Mouse (Mus musculus): ENCODE measurements around the gene Gm45808.

Gene Gm45808

DNA sequence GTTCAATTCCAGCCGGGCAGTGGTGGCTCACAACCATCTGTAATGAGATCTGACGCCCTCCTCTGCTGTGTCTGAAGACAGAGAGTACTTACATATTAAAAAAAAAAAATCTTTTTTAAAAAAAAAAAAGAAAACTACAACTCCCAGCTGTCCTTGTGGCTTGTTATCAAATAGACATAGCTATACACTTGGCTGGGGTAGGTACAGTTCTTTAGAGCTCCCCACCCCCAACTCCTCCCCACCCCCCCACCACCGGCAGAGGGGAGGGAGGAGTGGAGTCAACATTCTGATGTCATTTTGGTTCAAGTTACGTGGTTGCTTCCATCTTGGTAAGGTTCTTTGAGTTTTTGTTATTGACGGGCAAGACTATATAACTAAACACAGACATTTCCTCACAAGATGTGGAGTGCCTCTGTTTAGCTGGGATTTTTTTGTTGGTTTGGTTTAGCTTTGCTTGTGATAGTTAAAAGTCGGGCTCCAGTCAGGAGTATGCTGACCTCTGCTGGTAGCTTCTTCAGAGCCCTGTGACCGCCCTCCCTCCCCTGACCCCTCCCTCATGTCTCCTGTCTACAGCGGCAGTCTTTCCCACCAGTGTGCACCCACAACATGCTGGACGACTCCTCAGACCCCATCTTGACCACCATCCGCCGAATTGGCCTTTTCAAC is 39.2 kb downstream of the Gm45808 start:
- peak; percentile 37 for DNase-seq

DNA sequence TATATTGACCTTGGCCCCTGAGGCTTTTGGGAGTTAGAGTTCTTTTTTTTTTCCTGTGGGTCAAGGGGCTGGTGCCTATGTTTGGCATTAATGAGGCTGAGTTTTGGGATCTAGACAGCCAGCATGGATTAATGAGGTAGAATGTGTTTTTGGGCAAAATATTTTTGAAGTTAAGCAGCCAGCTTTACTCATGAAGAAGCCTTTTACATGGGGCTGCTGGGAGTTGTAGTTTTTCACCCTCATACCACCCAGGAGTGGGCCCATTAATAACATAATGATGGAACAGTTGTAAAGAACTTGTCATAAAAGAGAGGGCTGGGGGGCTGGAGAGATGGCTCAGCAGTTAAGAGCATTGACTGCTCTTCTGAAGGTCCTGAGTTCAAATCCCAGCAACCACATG is 40.0 kb downstream of the Gm45808 start:
- no peak for DNase-seq

DNA sequence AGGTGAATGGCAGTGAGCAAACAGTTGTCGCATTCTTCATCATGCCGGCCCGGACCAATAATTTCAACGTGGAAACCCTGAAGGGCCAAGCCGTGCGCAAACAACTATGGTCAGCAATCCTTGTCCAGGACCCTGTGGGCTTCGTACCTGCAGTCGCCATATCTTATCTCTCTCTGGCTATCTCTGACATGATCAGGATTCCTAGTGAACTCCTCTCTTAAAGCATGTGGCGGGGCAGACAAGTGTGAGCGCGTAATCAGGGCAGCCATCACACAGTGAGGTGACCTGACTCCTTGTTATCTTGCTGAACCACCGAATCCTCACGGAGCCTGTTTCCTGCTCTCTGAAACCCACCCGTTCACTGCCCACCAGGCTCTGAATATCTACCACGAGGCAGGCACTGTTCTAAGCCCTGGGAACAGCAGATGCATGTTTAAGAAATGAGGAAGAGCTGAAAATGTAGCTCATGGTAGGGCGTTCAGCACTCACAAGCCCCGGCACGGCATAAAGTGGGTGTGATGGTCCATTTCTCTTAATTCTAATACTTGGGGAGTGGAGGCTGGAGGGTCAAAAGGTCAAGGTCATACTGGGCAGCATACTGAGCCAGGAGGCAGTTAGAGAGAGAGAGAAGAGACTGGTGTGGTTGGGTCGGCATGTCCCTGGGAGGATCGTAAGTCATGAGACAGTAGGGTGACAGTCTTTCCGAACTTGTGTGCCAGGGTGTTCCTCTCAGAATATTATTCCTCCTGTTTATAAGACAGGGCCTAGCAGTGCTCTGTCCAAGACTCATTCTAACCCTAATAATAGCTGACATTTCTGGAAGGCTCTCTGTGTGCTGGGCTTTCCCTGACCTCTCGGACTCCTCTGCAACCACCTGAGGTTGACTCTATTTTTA is 42.8 kb downstream of the Gm45808 start:
- no peak for DNase-seq

DNA sequence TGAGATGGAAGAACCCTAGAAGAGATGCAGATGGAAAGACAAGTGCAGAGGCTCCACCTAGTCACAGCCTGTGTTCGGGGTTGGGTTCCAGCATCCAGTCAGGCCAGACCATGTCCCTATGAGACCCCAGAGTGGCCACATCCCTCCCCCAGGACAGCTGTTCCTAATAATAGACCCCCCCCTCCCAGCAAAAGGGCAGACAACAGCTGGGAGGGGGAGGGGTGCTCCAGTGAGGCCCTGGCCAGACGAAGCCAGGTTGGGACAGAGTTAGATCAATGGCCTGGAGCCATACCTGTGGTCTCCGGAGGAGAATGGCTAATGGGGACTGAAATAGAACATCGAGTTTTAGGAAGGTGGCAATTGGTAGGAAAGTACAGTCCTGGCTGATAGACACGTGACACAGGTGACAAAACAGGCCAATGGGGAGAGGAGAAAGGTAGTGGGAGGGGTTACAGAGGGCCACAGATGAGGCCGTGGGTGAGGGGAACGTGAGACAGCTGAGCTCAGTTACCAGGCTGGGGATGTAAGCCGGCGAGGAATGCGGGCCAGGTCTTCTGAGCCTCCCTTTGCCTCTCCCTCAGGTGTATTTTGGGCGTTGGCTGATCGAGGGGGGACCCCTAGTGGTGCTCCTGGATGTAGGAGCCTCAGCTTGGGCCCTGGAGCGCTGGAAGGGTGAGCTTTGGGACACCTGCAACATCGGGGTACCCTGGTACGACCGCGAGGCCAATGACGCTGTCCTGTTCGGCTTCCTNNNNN is 48.9 kb downstream of the Gm45808 start, which contains the start of gene Ruvbl2:
TSS of gene Ruvbl2 (minus strand) at position 576 of the 756 bp plus-strand sequence.
- peak; percentile 36 for DNase-seq

DNA sequence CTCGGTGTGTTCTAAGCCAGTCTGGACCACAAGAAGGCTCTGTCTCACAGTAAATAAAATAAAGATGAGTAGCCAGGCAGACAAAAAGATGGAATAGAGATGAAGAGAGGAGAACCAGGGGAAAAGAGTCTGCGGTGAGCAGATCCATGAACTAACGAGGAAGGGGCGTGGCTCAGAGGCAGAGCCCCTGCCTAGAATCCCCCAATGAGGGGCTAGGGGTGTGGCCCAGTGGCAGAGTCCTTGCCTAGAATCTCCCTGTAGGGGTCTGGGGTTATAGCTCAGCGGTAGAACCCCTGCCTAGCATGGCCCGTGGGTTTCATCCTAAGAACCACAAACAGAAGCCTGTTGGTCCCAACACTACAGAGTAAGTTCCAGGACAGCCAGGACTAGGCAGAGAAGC is 49.6 kb downstream of the Gm45808 start:
- DNase-seq: no peak

DNA sequence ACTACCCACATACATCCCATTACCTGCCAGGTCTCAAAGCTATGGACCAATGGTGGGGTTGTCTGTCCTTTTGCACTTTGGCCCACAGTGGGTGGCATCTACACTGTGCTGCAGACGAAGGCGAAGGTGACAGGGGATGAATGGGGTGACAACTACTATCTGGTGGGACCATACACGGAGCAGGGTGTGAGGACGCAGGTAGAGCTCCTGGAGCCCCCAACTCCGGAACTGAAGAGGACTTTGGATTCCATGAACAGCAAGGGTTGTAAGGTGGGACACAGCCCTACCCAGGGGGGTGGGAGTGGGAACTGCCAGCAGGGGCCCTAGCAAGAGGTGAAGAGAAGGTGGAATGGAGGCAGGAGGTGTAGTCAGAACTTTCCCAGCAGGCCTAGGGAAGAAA is 50.2 kb downstream of the Gm45808 start:
- no peak for DNase-seq

DNA sequence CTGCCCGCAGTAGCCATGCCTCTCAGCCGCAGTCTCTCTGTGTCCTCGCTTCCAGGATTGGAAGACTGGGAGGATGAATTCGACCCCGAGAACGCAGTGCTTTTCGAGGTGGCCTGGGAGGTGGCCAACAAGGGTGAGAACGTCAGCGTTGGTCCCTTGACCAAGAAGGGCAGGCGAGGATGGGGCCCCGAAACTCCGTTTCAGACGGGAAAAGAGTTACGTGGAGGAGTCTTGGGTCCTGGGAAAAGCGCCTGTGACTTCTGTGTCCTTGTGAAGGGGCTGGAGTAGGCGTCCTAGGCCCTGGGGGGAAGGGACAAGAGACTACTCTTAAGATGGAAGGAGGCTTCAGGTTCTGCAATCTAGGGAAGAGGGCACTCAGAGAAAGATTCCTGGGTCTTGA is 51.6 kb downstream of the Gm45808 start:
- DNase-seq: no peak

DNA sequence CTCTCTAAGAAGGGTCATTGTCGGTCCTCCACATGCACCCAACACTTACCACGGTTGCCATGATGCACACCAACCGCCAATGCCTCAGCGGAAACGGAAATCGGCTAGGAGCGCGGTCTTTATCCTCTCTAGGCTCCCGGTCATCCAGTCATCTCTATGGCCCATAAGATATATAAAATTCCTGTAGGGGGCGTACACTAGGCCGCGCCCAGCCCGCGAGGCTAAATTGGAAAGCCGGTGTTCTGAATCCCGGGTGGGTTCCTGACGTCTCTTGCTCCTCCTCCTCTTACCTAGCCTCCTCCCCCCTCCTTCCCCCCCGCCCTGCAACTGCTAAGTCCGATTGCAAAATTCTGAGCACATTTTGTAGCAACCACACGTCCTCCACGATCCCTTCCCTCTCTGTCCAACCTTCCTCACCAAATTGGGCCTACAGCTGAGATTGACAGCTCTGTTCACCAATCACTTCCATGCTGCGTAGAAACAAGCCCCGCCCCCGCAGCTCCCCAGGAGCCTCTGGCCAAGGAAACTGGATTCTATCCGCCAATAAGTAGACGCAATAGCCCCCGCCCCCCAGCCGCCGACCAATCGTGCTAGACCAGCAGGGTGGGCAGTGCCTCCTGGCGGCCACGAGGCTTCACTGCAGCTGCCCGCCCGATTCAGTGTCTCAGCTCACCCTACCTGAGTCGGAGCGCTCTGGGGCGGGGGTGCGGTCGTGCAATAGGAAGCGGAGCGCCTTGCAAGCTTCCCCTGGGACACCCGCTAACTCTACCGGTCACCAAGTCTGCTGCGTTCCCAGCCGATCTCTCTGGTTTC is 52.2 kb downstream of the Gm45808 start, which contains the start of gene Gys1:
TSS of gene Gys1 (plus strand) at position 642 of the 813 bp plus-strand sequence.
- DNase-seq: peak; percentile 100

DNA sequence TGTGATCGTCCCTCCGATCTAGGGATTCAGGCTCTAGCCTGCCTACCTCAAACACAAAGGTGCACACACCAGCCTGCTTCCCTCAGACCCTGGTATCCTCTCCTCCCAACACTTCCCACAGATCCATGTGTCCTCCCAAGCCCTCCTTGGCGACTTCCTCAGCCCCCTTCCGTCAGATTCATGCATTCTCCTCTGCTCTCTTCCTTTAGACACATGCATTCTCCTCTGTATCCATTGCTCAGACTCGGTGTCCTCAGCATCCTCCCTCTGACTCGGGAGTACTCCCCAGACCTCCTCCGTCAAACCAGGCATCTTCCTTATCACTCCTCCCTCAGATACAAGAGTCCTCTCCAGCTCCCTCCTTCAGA is 52.8 kb downstream of the Gm45808 start:
- no peak for DNase-seq

DNA sequence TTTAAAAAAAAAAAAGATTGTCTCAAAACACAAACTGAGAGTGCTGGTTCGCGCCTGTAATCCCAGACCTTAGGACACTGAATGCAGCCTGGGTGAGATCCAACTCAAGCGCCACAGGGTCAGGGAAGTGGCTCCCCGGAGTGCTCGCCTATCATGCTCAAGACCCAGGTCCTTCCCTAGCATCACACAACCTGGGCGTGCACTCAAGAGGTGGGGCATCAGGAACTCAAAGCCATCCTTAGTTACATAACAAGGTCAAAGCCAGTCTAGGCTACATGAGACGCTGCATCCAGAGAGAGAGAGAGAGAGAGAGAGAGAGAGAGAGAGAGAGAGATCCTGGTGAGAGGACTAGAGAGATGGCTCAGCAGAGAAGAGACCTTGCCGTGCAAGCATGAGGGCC is 60.1 kb downstream of the Gm45808 start:
- no peak for DNase-seq

DNA sequence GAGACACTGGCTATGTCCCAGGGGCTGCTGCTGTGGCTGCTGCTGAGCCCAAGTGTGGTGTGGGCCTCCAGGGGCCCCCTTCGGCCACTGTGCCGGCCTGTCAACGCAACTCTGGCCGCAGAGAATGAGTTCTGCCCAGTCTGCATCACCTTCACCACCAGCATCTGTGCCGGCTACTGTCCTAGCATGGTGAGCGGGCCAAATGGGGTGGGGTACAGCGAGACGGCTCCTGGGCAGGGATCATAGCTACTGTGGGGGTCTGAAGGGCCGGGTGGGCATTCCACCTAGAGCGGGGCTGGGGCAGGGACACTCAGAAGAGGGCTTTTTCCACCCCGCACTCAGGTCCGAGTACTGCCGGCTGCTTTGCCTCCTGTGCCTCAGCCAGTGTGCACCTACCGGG is 65.4 kb downstream of the Gm45808 start:
- DNase-seq: no peak

DNA sequence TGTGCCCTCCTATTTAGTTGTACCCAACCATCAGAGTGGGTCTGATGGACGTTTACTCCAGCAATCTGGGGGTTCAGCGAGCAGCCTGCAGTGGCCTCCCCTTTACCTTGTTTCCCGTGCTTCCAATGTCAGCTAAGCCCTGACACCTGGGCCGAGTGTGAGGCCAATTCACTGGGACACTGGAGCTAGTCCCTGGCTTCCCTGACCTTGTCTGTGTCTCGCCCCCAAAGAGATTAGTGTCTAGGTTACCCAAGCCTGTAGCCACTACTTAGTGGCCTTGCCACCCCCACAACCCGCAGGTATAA is 66.0 kb downstream of the Gm45808 start, which contains the start of gene Lhb:
TSS of gene Lhb (plus strand) at position 206 of the 305 bp plus-strand sequence.
- no peak for DNase-seq

DNA sequence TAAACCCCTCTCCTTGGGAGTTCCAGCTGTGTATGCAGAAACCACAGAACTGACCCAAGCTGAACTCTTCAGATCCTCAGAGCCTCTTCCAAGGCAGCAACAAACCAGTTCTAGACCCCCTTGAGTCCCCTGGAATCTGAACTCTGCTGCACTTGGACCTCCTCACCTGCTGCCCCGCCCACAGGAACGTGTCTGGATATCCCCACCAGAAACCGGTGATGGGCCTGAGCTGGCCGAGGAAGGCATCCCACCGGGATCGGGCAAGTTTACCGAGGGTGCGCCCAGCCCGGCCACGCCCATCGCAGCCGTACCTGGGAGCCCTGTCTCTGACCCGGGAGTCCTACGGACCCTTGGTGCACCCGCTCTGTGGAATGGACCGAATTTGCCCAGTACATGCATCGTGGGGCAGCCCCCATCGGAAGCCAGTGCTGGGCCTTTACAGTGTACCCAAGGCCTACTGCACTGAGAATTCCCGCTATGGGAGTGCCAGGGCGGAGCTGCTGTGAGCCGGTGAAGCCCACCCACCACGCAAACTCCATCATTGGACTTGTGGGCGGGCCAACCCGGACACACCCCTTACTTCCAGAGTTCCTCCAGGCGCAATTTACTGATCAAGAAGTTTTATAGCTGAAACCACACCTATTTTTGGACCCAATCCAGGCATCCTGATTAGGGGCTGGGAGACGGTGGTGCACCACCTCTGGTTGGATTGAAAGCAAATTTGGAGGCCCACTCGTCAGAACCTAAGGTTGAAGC is 66.6 kb downstream of the Gm45808 start:
- no peak for DNase-seq

DNA sequence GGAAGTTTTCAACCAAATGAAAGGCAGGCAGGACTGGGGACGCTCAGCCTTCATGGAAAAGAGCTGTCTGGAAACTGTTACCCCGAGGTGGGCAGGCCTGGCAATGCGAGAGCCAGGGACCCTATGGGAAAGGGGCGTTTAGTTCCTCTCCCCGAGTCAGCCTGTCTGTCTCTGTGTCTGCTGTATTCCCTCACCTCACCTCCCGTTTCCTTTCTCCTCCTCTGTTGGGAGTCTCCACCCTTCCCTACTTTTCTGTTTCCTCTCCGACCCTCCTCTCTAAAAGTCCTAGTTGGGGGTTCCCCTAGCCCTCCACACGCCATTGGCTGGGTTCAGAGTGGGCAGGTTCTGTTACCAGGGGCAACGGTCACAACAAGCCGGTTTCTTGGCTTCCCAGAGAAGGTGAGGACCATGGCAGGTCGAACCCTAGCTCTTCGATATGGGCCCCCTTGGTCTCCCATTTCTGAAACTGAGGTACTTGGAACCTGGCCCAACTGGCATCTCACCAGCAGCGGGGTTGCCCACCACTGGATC is 68.6 kb downstream of the Gm45808 start:
- DNase-seq: no peak

All from lung, postnatal 14 days (tissue).